Mouse (Mus musculus) right cerebral cortex, adult 2 months (tissue): ENCODE measurements around the gene Dusp16.

Source experiments
- DNase-seq, 2 experiments: peaks; one replicate each; pipeline ENCODE4 v3.0.0; 2021 to 2022; ENCODE audit warnings: low spot score in 2 of 2

Dusp16 gene

GRCm38 (mm10) chr6:134793046-134793806 lies 801 bp upstream of the Dusp16 start:
- DNase-seq = no peak

- DNase-seq = peak; percentile 17 to 21
These were observed 940 bp downstream of the Dusp16 start for GRCm38 (mm10) chr6:134791251-134792118.

GRCm38 (mm10) chr6:134789100-134789499 lies 3.3 kb downstream of the Dusp16 start:
- no peak for DNase-seq

GRCm38 (mm10) chr6:134786426-134786825 lies 6.0 kb downstream of the Dusp16 start:
- DNase-seq = no peak

- no peak for DNase-seq
These were observed 9.5 kb downstream of the Dusp16 start for GRCm38 (mm10) chr6:134782900-134783299.

GRCm38 (mm10) chr6:134781494-134781913 lies 10.9 kb downstream of the Dusp16 start:
- DNase-seq = no peak

GRCm38 (mm10) chr6:134780024-134780423 lies 12.4 kb downstream of the Dusp16 start:
- no peak for DNase-seq

- no peak for DNase-seq
These were observed 18.5 kb downstream of the Dusp16 start for GRCm38 (mm10) chr6:134773961-134774360.

GRCm38 (mm10) chr6:134773292-134773893 lies 19.0 kb downstream of the Dusp16 start:
- no peak for DNase-seq

- no peak for DNase-seq
These were observed 22.1 kb downstream of the Dusp16 start for GRCm38 (mm10) chr6:134770339-134770738.

GRCm38 (mm10) chr6:134764441-134765061 lies 27.9 kb downstream of the Dusp16 start:
- no peak for DNase-seq

- no peak for DNase-seq
These were observed 29.0 kb downstream of the Dusp16 start for GRCm38 (mm10) chr6:134763436-134763835.

GRCm38 (mm10) chr6:134761808-134762207 lies 30.6 kb downstream of the Dusp16 start:
- no peak for DNase-seq

GRCm38 (mm10) chr6:134760926-134761544 lies 31.4 kb downstream of the Dusp16 start:
- no peak for DNase-seq

- DNase-seq = no peak
These were observed 36.4 kb downstream of the Dusp16 start for GRCm38 (mm10) chr6:134756058-134756457.

GRCm38 (mm10) chr6:134753858-134754257 lies 38.6 kb downstream of the Dusp16 start:
- DNase-seq = no peak

- DNase-seq = no peak
These were observed 39.0 kb downstream of the Dusp16 start for GRCm38 (mm10) chr6:134753412-134753811.

- DNase-seq = no peak
These were observed 40.4 kb downstream of the Dusp16 start for GRCm38 (mm10) chr6:134751883-134752647.

GRCm38 (mm10) chr6:134751087-134751486 lies 41.3 kb downstream of the Dusp16 start:
- no peak for DNase-seq

- no peak for DNase-seq
These were observed 44.3 kb downstream of the Dusp16 start for GRCm38 (mm10) chr6:134748126-134748525.

GRCm38 (mm10) chr6:134745876-134746275 lies 46.5 kb downstream of the Dusp16 start:
- no peak for DNase-seq
